Comparison of ENCODE assay signal across 27 mouse cellular contexts in the genomic region with DNA sequence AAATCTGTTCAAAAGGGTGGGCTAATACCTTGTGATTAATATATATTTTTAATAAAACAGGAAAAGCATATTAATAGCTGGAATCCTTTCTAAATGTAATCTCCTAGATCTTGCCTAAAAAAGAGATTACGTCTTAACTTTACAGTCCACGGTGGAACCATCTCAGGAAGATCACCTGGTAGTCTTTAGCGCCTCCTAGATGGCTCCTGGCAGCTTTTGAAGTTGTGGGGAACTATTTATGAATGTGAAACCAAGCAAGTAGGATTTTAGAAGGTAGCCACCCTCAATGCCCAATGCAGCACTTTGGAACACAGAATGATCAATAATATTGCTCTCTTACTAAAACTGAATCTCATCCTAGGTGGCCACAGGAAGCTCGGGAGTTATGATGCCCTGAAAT. TPM values are rescaled to one million over a fixed set of nuclear protein-coding genes. Genes with fewer than 3 reads are reported as not detected.
DNase-seq lines count a peak whose midpoint lies in the region; ATAC-seq lines count a peak whose summit lies in the region.
"Had no signal": no experiment of that assay in that cellular context is flagged by ENCODE, and none has a peak within 500 bp of the region (broad histone marks: within the 10 kb centered on the region; RNA-seq: fewer than 3 reads in every experiment).

No protein-coding gene starts in this region.

- no peak for ATAC-seq in liver, embryonic 15.5 days (ENCODE audit: insufficient read depth)
- ATAC-seq: forebrain, embryonic 14.5 days; hindbrain, embryonic 16.5 days had no signal

- 51% methylated on average over 4 of the region's 4 CpGs for WGBS in liver, embryonic 15.5 days (ENCODE audit: insufficient replicate concordance)

- H3K9ac ChIP-seq in liver, embryonic 15.5 days = no peak overlapping the region
- H3K9ac ChIP-seq: embryonic facial prominence, embryonic 15.5 days; hindbrain, embryonic 12.5 days had no signal

- no peak overlapping the region for H3K4me3 ChIP-seq in liver, embryonic 15.5 days (replicated peaks)
- H3K4me3 ChIP-seq in brown adipose tissue, adult 24 weeks (ENCODE audit: insufficient read depth, low read depth, low read length) = no peak overlapping the region
- H3K4me3 ChIP-seq: embryonic facial prominence, embryonic 15.5 days; erythroblast, embryonic 14.5 days; forebrain, embryonic 10.5 days; gastrocnemius, adult 2 months; heart, embryonic 10.5 days; hindbrain, embryonic 12.5 days had no signal

- H3K4me2 ChIP-seq in liver, embryonic 15.5 days = no peak overlapping the region
- H3K4me2 ChIP-seq: embryonic facial prominence, embryonic 15.5 days; hindbrain, embryonic 12.5 days had no signal

- H3K4me1 ChIP-seq in liver, embryonic 15.5 days (replicated peaks) = peaks cover 36% of the 10 kb centered on the region
- H3K4me1 ChIP-seq in brown adipose tissue, adult 24 weeks (ENCODE audit: control insufficient read depth, insufficient read depth, insufficient read length, low read length) = peaks cover 13% of the 10 kb centered on the region; the same call in 1 of the 2 replicates

- H3K27me3 ChIP-seq in liver, embryonic 15.5 days = no peaks in the 10 kb centered on the region
- H3K27me3 ChIP-seq: embryonic facial prominence, embryonic 15.5 days; hindbrain, embryonic 12.5 days had no signal

- H3K27ac ChIP-seq in liver, embryonic 15.5 days (replicated peaks) = peak overlapping the region; percentile 38
- 0 out of 2 replicates have a peak overlapping the region, but pooled peaks have one; percentile 11 for H3K27ac ChIP-seq in brown adipose tissue, adult 24 weeks (replicated peaks; ENCODE audit: low read depth, low read length)
- H3K27ac ChIP-seq: embryonic facial prominence, embryonic 15.5 days; forebrain, embryonic 10.5 days; gastrocnemius, adult 2 months; heart, embryonic 10.5 days; hindbrain, embryonic 12.5 days had no signal

- H3K9me3 ChIP-seq in liver, embryonic 15.5 days (replicated peaks) = no peaks in the 10 kb centered on the region
- H3K9me3 ChIP-seq: embryonic facial prominence, embryonic 15.5 days; forebrain, embryonic 10.5 days; heart, embryonic 10.5 days; hindbrain, embryonic 12.5 days had no signal

- H3K36me3 ChIP-seq in liver, embryonic 15.5 days (replicated peaks) = no peaks in the 10 kb centered on the region
- H3K36me3 ChIP-seq: embryonic facial prominence, embryonic 15.5 days; forebrain, embryonic 10.5 days; heart, embryonic 10.5 days; hindbrain, embryonic 12.5 days had no signal

- DNase-seq in heart, adult 11 months = peak; percentile 73
- DNase-seq in heart, adult 8-10 months (ENCODE audit: low spot score) = no peak
- DNase-seq in liver = no peak
- DNase-seq in lung, postnatal 14 days = no peak
- no peak for DNase-seq in adrenal gland, postnatal 4 days (ENCODE audit: low spot score in 2 of 2)
- DNase-seq: adrenal gland, postnatal 10 days; cerebellum, adult 18-20 months; cerebellum, adult 9-11 months; cerebellum, postnatal 36 days; gastrocnemius, adult 2 months; gastrocnemius, postnatal 25 days; heart, postnatal 10 days; heart, postnatal 4 days had no signal

RNA-seq across cellular contexts. Expression of a gene that starts 3.1 kb away (rescaled TPM):
- total RNA-seq in heart, adult 8-10 months (2022) = 10 to 100 TPM; 62.4 to 80.4 (median 68.8) TPM
- polyA plus RNA-seq in liver, embryonic 15.5 days (2015; fragmentation: Nextera tagmentation; extraction: Ambion mirVana) = 35.1 and 45.6 TPM in 2 replicates
- polyA plus RNA-seq in brown adipose tissue, adult 24 weeks (2012; ENCODE audit: insufficient read depth, insufficient read length, missing spikeins) = 19.3 and 30.6 TPM in 2 replicates
- 100 to 1,000 TPM; 104 to 109 TPM for total RNA-seq in adrenal gland, postnatal 4 days (2021)

RNA-seq across cellular contexts. Expression of a gene that starts 37.2 kb away (rescaled TPM):
- under 1 TPM; 0.41 to 0.50 (median 0.43) TPM for total RNA-seq in heart, adult 8-10 months (2022)
- polyA plus RNA-seq in liver, embryonic 15.5 days (2015; fragmentation: Nextera tagmentation; extraction: Ambion mirVana) = not detected in 2 replicates
- polyA plus RNA-seq in brown adipose tissue, adult 24 weeks (2012; ENCODE audit: insufficient read depth, insufficient read length, missing spikeins) = not detected in 2 replicates
- total RNA-seq in adrenal gland, postnatal 4 days (2021) = under 1 TPM; 0.20 to 0.36 TPM
- total RNA-seq: adrenal gland, postnatal 10 days; ES-E14; gastrocnemius, adult 2 months; granulocyte monocyte progenitor cell, adult 5-6 weeks had no signal
- polyA plus RNA-seq: embryonic facial prominence, embryonic 11.5 days; erythroblast, embryonic 14.5 days; forebrain, embryonic 14.5 days; heart, embryonic 10.5 days; hindbrain, embryonic 12.5 days; intestine, embryonic 14.5 days had no signal

RNA-seq across cellular contexts. Expression of a gene that starts 37.8 kb away (rescaled TPM):
- total RNA-seq in heart, adult 8-10 months (2022) = 10 to 100 TPM; 25.0 to 31.7 (median 27.1) TPM
- 10.2 and 10.4 TPM in 2 replicates for polyA plus RNA-seq in liver, embryonic 15.5 days (2015; fragmentation: Nextera tagmentation; extraction: Ambion mirVana)
- 10.4 and 14.4 TPM in 2 replicates for polyA plus RNA-seq in brown adipose tissue, adult 24 weeks (2012; ENCODE audit: insufficient read depth, insufficient read length, missing spikeins)
- total RNA-seq in adrenal gland, postnatal 4 days (2021) = 10 to 100 TPM; 47.3 to 48.7 TPM

RNA-seq across cellular contexts. Expression of a gene that starts 44.2 kb away (rescaled TPM):
- not detected for total RNA-seq in heart, adult 8-10 months (2022)
- not detected in 2 replicates for polyA plus RNA-seq in liver, embryonic 15.5 days (2015; fragmentation: Nextera tagmentation; extraction: Ambion mirVana)
- polyA plus RNA-seq in brown adipose tissue, adult 24 weeks (2012; ENCODE audit: insufficient read depth, insufficient read length, missing spikeins) = not detected in 2 replicates
- total RNA-seq in adrenal gland, postnatal 4 days (2021) = under 1 TPM in 1 of 2 experiments, not detected in 1; 0.20 TPM
- total RNA-seq: adrenal gland, postnatal 10 days; ES-E14; gastrocnemius, adult 2 months; gastrocnemius, postnatal 25 days; granulocyte monocyte progenitor cell, adult 5-6 weeks; heart, postnatal 10 days had no signal
- polyA plus RNA-seq: embryonic facial prominence, embryonic 11.5 days; embryonic facial prominence, embryonic 15.5 days; erythroblast, embryonic 14.5 days; forebrain, embryonic 10.5 days; forebrain, embryonic 14.5 days; heart, embryonic 10.5 days; heart, embryonic 14.5 days; hindbrain, embryonic 12.5 days; intestine, embryonic 14.5 days had no signal

RNA-seq across cellular contexts. Expression of a gene that starts 53.9 kb away (rescaled TPM):
- total RNA-seq in heart, adult 8-10 months (2022) = 10 to 100 TPM; 22.6 to 28.5 (median 23.8) TPM
- polyA plus RNA-seq in liver, embryonic 15.5 days (2015; fragmentation: Nextera tagmentation; extraction: Ambion mirVana) = 0.76 and 1.6 TPM in 2 replicates
- 12.3 and 23.2 TPM in 2 replicates for polyA plus RNA-seq in brown adipose tissue, adult 24 weeks (2012; ENCODE audit: insufficient read depth, insufficient read length, missing spikeins)
- total RNA-seq in adrenal gland, postnatal 4 days (2021) = 10 to 100 TPM; 15.6 to 16.7 TPM
- polyA plus RNA-seq: erythroblast, embryonic 14.5 days; forebrain, embryonic 14.5 days had no signal
